Mouse (Mus musculus) limb, embryonic 12.5 days (tissue): ENCODE results near the gene Kcne3. TPM values are rescaled to one million over a fixed set of nuclear protein-coding genes. Genes with fewer than 3 reads are reported as not detected.

Source experiments
- ATAC-seq: fragments of 200-750 bp; cut with Nextera tagmentation; 2 replicates; pipeline ENCODE4 v1.8.0; 2017; ENCODE audit warnings: low read depth, moderate TSS enrichment; ENCODE audit not compliant: insufficient number of reproducible peaks, insufficient read depth, low FRiP score, low TSS enrichment
- H3K27ac ChIP-seq: fragments of 300-500 bp; sonication (generic); 2 replicates; pipeline ENCODE4 v1.5.1; 2016; ENCODE audit warnings: mild to moderate bottlenecking, moderate library complexity
- H3K27me3 ChIP-seq: fragments of 300-500 bp; sonication (generic); 2 replicates; pipeline ENCODE4 v1.6.1; 2016; ENCODE audit warnings: mild to moderate bottlenecking, moderate library complexity
- H3K36me3 ChIP-seq: fragments of 300-500 bp; sonication (generic); 2 replicates; pipeline ENCODE4 v1.6.1; 2016; ENCODE audit warnings: mild to moderate bottlenecking, moderate library complexity
- H3K4me1 ChIP-seq: fragments of 300-500 bp; sonication (generic); replicated peaks from 2 replicates; pipeline ENCODE4 v1.6.1; 2016
- H3K4me2 ChIP-seq: fragments of 300-500 bp; sonication (generic); 2 replicates; pipeline ENCODE4 v1.6.1; 2016; ENCODE audit warnings: mild to moderate bottlenecking, moderate library complexity
- H3K4me3 ChIP-seq: fragments of 300-500 bp; sonication (generic); replicated peaks from 2 replicates; pipeline ENCODE4 v1.5.1; 2016; ENCODE audit warnings: mild to moderate bottlenecking
- H3K9ac ChIP-seq: fragments of 300-500 bp; sonication (generic); replicated peaks from 2 replicates; pipeline ENCODE4 v1.6.1; 2016; ENCODE audit warnings: mild to moderate bottlenecking, moderate library complexity
- H3K9me3 ChIP-seq: fragments of 300-500 bp; sonication (generic); 2 replicates; pipeline ENCODE4 v1.6.1; 2016; ENCODE audit warnings: mild to moderate bottlenecking, moderate library complexity
- WGBS: fragments of 180-500 bp; shearing (Covaris S2); methylation state at CpG from one replicate; pipeline ENCODE4 v1.1.7; 2016; 5-methylcytosine and 5-hydroxymethylcytosine counted together
- polyA plus RNA-seq: library from polyadenylated mRNA; unstranded; fragments of >200 nt; fragmentation: Nextera tagmentation; extraction: Ambion mirVana; gene quantifications from 2 replicates; pipeline ENCODE4 v1.2.1, GENCODE M21; 2016

Gene Kcne3
- polyA plus RNA-seq, 1 experiment from 2014 or later, result 22.3 TPM

DNA sequence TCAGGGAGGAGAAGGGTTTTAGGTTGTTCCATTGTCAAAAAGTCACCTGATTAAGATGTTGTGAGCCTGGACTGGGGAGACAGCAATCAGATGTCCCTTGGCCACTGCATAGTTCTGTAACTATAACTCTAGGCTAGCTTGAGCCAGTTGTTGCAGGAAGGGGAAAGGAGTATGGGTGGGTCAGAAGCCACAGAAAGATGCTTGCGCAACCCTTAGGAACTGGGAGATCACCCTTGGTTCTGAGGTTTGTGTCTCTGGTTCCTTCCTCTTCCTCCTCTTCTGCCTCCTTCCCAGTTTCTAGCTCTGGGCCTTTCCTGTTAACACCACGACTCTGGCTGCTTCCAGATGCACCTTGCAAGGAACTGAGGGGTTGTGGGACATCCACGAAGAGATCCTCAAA, 6.1 kb downstream of the Kcne3 start:
- Histone ChIP-seq H3K9me3 (no peaks in the 10 kb centered on the region), H3K9ac (no peak overlapping the region), H3K27me3 (peaks cover 44% of the 10 kb centered on the region), H3K4me1 (peaks cover 10% of the 10 kb centered on the region), H3K4me3 (no peak overlapping the region), H3K4me2 (no peak overlapping the region), H3K36me3 (no peaks in the 10 kb centered on the region), H3K27ac (no peak overlapping the region)
- 79% methylated on average over 3 of the region's 3 CpGs for WGBS
- ATAC-seq, result no peak

DNA sequence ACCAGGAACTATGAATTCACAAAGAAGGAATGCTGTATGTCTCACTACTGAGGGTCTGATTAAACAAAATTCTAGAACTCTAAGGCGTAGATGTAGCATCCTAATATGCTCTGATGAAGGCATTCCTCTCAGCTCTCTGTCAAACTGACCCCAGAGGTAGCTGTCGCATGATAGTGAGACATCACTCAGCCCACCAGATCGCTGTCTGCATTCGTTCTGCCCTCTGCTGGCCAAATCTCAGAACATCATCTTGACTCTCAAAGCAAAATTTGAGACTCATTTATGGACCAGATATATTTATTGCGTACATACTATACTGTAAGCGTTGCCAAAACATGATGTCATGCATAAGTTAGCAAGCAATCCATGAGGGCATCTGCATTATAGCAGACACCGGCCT, 11.3 kb downstream of the Kcne3 start:
- Histone ChIP-seq H3K4me1 (no peaks in the 10 kb centered on the region), H3K9ac (no peak overlapping the region), H3K27me3 (peaks cover 4% of the 10 kb centered on the region; the same call in 1 of the 2 replicates), H3K27ac (no peak overlapping the region), H3K9me3 (no peaks in the 10 kb centered on the region), H3K4me3 (no peak overlapping the region), H3K4me2 (no peak overlapping the region), H3K36me3 (no peaks in the 10 kb centered on the region)
- no peak; the same call in 1 of the 2 replicates for ATAC-seq
- WGBS, result 26% methylated on average over 7 of the region's 7 CpGs

DNA sequence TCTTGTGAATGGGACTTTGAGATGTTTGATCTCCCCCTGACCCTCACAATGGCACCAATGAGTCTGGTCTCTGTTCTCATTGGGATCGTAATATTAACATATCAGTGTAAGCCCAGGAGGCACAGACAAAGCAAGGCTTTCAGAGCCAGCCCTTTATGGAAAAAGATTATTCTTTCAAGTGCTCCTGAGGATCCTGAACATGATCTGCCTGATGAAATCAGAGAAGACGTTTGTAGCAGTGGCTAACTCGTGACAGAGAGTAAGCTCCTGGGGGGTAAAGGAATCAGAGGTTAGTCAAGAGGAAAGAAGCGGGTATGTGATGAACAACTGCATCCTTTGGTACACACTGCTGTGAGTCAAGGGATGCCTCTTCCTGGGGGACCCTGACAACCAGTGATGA, 13.9 kb downstream of the Kcne3 start:
- no peak overlapping the region for H3K9ac ChIP-seq
- no peaks in the 10 kb centered on the region for H3K9me3 ChIP-seq
- no peaks in the 10 kb centered on the region for H3K36me3 ChIP-seq
- H3K4me1 ChIP-seq, result no peaks in the 10 kb centered on the region
- no peak overlapping the region for H3K4me3 ChIP-seq
- no peak for ATAC-seq
- peaks cover 4% of the 10 kb centered on the region; the same call in 1 of the 2 replicates for H3K27me3 ChIP-seq
- no peak overlapping the region for H3K27ac ChIP-seq
- no peak overlapping the region for H3K4me2 ChIP-seq
- WGBS, result 44% methylated on average over 4 of the region's 4 CpGs

DNA sequence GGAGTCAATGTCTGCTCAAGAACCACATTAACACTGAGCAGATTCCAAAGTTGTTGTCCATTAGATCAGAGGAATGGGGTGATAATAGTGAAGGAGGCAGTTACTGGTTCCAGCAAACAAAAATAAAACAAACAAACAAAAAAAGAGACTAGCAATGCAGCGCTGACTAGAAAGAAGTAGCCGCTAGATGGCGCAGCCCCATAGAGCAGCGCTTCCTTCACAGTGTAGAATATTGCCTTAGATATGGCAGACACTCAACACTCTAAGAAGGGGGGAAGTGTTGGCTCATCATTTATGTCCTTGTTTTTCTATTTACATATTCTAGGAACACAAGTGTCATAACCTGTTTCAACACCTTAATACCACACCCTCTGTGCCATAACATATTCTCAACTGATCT, 14.5 kb downstream of the Kcne3 start:
- Histone ChIP-seq H3K4me2 (no peak overlapping the region), H3K4me1 (no peaks in the 10 kb centered on the region), H3K4me3 (no peak overlapping the region), H3K27ac (no peak overlapping the region), H3K9me3 (no peaks in the 10 kb centered on the region), H3K27me3 (peaks cover 4% of the 10 kb centered on the region; the same call in 1 of the 2 replicates), H3K36me3 (no peaks in the 10 kb centered on the region), H3K9ac (no peak overlapping the region)
- 6% methylated on average over 4 of the region's 4 CpGs for WGBS
- ATAC-seq, result no peak

DNA sequence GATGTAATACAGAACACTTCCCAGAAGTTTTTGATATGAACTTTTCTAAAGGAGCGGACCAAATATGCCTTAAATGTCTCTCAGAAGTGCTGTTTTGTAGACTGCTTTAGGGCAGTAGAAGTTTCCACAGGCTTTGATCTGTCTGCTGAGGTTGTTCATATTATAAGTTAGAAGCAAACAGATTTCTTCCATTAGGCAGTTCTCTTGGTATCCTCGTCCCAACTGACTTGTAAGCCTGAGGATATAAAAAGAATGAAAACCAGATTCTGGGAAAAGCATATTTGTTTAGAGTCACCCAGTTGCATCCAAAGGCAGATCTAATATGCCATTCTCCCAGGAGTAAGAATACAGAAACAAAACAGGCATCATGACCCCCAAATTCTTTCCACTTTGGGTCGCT, 24.9 kb downstream of the Kcne3 start:
- WGBS, result 56% methylated on average over 3 of the region's 3 CpGs
- no peak overlapping the region for H3K4me2 ChIP-seq
- H3K4me3 ChIP-seq, result no peak overlapping the region
- ATAC-seq, result no peak
- 0 out of 2 replicates have a peak, but pooled peaks cover 6% of the 10 kb centered on the region for H3K4me1 ChIP-seq
- H3K36me3 ChIP-seq, result no peaks in the 10 kb centered on the region
- no peak overlapping the region for H3K27ac ChIP-seq
- no peaks in the 10 kb centered on the region for H3K27me3 ChIP-seq
- H3K9ac ChIP-seq, result no peak overlapping the region
- no peaks in the 10 kb centered on the region for H3K9me3 ChIP-seq

DNA sequence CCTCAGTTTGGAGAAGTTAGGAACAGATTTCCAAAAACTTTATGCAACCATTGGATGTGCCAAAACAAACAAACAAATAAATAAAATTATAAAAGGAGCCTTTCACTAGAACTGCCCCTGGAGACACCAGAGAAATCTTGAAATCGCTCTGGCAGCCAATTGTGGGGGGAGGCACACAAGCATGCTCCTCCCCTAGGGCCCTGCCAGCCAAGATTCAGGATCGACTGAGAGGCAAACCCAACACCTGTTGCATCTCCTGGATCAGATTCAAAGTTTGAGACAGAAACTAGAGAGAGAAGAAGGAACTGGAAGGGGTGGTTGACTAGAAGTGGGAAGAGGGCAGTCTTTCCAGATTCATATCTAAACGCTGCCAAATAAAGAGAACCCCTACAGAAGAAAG, 27.3 kb downstream of the Kcne3 start:
- Histone ChIP-seq H3K4me1 (0 out of 2 replicates have a peak, but pooled peaks cover 6% of the 10 kb centered on the region), H3K4me3 (no peak overlapping the region), H3K9ac (no peak overlapping the region), H3K4me2 (no peak overlapping the region), H3K27me3 (no peaks in the 10 kb centered on the region), H3K27ac (no peak overlapping the region), H3K9me3 (no peaks in the 10 kb centered on the region), H3K36me3 (no peaks in the 10 kb centered on the region)
- WGBS, result 61% methylated on average over 3 of the region's 3 CpGs
- ATAC-seq, result no peak

DNA sequence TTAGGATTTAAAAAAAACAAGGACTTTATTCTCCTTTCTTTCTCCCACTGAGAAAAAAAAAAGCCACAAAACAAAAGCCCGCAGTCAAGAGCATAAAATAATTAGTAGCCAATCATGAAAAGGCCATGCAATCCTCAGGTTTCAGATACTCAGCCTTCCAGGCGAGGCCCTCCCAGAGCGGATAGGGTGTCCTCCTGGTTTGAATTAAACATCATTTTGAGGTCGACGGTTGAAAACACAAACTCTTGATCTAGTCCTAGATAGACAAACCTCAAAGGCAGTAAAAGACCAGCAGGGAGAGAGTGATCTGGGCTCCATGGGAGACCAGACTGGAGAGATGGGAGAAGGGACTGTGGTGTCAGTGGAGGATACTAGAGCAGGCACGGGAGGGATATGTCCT, 28.6 kb downstream of the Kcne3 start:
- ATAC-seq, result no peak
- 43% methylated on average over 6 of the region's 6 CpGs for WGBS
- Histone ChIP-seq H3K27ac (no peak overlapping the region), H3K4me3 (no peak overlapping the region), H3K9ac (no peak overlapping the region), H3K9me3 (no peaks in the 10 kb centered on the region), H3K4me2 (no peak overlapping the region), H3K4me1 (0 out of 2 replicates have a peak, but pooled peaks cover 3% of the 10 kb centered on the region), H3K36me3 (no peaks in the 10 kb centered on the region), H3K27me3 (no peaks in the 10 kb centered on the region)

DNA sequence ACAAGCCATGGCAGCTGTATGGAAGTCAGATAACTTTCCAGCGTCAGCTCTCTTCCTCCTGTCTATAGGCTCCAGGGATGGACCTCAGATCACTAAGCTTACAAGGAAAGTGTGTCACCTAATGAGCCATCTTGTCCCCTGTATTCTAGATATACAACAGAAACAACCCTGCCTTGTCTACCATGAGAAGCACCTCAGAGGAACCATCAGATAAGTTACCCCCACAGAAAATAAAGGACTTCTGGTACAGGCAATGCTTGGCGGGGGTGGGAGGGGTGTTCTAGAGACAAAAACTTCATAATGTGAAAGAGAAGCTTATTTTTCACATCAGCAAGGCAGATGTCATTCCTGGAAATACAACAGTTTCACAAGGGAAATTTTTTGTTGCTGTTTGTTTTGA, 29.8 kb downstream of the Kcne3 start:
- H3K36me3 ChIP-seq, result no peaks in the 10 kb centered on the region
- 88% methylated on average over 2 of the region's 2 CpGs for WGBS
- H3K4me1 ChIP-seq, result 0 out of 2 replicates have a peak, but pooled peaks cover 2% of the 10 kb centered on the region
- H3K9ac ChIP-seq, result no peak overlapping the region
- H3K27me3 ChIP-seq, result no peaks in the 10 kb centered on the region
- H3K4me2 ChIP-seq, result no peak overlapping the region
- H3K4me3 ChIP-seq, result no peak overlapping the region
- H3K27ac ChIP-seq, result no peak overlapping the region
- no peak for ATAC-seq
- H3K9me3 ChIP-seq, result no peaks in the 10 kb centered on the region

DNA sequence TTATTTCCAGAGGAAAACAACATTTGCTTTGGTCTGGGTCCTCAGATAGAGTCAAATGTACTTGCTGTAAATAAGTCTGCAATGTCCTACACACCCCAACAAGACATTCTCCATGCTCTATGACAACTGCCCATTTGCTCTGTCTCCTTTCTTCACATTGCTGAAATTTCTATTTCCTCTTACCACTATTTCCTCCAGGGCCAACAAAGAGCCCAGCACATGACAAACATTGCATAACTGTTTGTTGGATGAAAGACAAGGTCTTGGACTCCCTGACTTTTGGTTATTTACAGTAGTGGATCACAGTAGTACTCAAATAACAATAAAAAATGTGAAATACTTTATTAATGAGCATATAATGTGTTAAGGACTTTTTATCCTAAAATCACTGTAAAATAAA, 31.6 kb downstream of the Kcne3 start:
- no peak overlapping the region for H3K4me3 ChIP-seq
- ATAC-seq, result no peak

DNA sequence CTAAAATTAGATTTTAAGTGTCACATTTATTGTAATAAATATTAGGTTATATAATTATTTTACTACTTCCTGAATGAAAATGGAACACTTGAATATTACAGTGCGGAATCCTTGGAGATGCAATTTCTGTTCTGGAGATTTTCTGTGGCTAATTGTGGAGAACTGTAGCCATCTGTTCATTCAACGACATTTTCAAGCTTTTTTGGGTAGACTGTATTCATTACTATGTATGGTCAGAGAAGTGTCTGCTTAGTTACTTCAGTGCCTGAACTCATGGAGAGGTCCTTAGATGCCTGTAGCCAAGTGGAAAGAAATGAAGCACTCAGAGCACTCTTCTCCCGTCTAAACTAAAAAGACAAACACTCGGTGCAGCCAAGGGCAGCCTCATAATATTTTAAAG, 38.0 kb downstream of the Kcne3 start:
- Histone ChIP-seq H3K4me1 (peaks cover 7% of the 10 kb centered on the region; the same call in 1 of the 2 replicates), H3K27me3 (no peaks in the 10 kb centered on the region), H3K27ac (no peak overlapping the region), H3K4me3 (no peak overlapping the region), H3K9me3 (no peaks in the 10 kb centered on the region), H3K4me2 (no peak overlapping the region), H3K9ac (no peak overlapping the region), H3K36me3 (no peaks in the 10 kb centered on the region)
- no peak for ATAC-seq
- 80% methylated on average over 4 of the region's 4 CpGs for WGBS

More for the DNA sequence above, 31.6 kb downstream of the Kcne3 start:
- no peak overlapping the region for H3K4me2 ChIP-seq
- no peak overlapping the region for H3K27ac ChIP-seq
- H3K9me3 ChIP-seq, result no peaks in the 10 kb centered on the region
- no peaks in the 10 kb centered on the region for H3K36me3 ChIP-seq
- no peak overlapping the region for H3K9ac ChIP-seq
- no peaks in the 10 kb centered on the region for H3K27me3 ChIP-seq
- H3K4me1 ChIP-seq, result no peaks in the 10 kb centered on the region

DNA sequence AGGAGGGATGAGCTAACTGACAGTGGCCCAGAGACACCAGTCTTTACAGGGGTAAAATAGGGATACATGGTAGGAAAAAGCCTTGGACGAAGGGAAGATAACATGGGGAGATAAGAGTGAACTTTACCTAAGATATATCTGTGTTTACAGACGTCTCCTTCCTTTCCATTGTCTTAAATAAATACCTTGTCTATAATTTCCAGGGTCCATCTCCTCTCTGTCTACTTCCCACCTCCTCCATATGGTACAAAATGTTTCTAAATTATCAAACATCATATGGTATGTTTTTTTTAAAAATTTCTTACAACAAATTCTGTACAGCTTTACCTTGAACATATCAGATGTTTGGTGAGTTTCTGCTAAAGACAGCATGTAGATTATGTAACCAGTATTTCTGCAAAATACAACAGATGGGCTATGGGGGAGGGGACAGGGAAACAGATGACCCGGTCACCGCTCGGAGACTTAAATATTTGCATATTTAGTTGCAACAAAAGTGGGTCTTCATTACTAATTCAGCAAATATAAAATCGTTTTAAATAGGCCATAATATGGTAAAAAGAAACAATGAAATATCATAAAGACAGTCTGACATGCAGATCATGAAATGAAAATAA, 38.9 kb downstream of the Kcne3 start:
- Histone ChIP-seq H3K36me3 (no peaks in the 10 kb centered on the region), H3K9ac (no peak overlapping the region), H3K4me3 (no peak overlapping the region), H3K27me3 (no peaks in the 10 kb centered on the region), H3K27ac (no peak overlapping the region), H3K4me1 (peaks cover 7% of the 10 kb centered on the region; the same call in 1 of the 2 replicates), H3K4me2 (no peak overlapping the region), H3K9me3 (no peaks in the 10 kb centered on the region)
- no peak for ATAC-seq
- 77% methylated on average over 6 of the region's 6 CpGs for WGBS

DNA sequence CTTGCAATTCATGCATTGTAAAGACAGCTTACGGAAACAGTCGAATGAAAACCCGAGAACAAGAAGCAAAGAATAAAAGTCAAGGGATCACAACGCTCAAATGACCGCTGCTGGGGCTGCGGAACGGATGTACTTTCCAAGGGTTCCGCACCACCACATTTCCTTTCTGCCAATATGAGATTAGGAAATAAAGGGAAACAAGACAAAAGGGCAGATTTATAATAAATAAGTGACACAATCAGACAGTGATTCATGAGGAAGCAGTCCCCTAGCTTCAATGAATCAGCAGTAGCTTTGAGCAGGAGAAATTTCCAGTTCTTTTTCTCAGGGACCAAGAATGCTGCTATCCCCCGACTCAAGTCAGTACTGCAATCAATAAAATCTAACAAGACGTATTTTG, 39.7 kb downstream of the Kcne3 start:
- H3K9ac ChIP-seq, result no peak overlapping the region
- H3K4me2 ChIP-seq, result no peak overlapping the region
- H3K4me3 ChIP-seq, result no peak overlapping the region
- no peaks in the 10 kb centered on the region for H3K9me3 ChIP-seq
- no peaks in the 10 kb centered on the region for H3K36me3 ChIP-seq
- H3K27me3 ChIP-seq, result no peaks in the 10 kb centered on the region
- no peak overlapping the region for H3K27ac ChIP-seq
- H3K4me1 ChIP-seq, result peaks cover 7% of the 10 kb centered on the region; the same call in 1 of the 2 replicates
- no peak for ATAC-seq
- WGBS, result 76% methylated on average over 10 of the region's 10 CpGs
